Mouse (Mus musculus): ENCODE data around the gene Zmynd11. TPM values are rescaled to one million over a fixed set of nuclear protein-coding genes. Genes with fewer than 3 reads are reported as not detected.

Gene Zmynd11
- polyA plus RNA-seq, 1 experiment from 2014 or later: 119 TPM

- Histone ChIP-seq H3K36me3 (peaks cover 10% of the 10 kb centered on the region; the same call in 1 of the 2 replicates), H3K27ac (no peak overlapping the region), H3K27me3 (no peaks in the 10 kb centered on the region), H3K9me3 (no peaks in the 10 kb centered on the region), H3K4me3 (no peak overlapping the region), H3K4me2 (no peak overlapping the region), H3K9ac (no peak overlapping the region), H3K4me1 (no peaks in the 10 kb centered on the region)
- 94% methylated on average over 13 of the region's 13 CpGs for WGBS
- ATAC-seq (ENCODE audit: insufficient number of reproducible peaks, insufficient read depth, low FRiP score, low TSS enrichment, low read depth): no peak
Observed at GRCm38 (mm10) chr13:9648716-9649115, 116.4 kb downstream of the Zmynd11 start.

DNA sequence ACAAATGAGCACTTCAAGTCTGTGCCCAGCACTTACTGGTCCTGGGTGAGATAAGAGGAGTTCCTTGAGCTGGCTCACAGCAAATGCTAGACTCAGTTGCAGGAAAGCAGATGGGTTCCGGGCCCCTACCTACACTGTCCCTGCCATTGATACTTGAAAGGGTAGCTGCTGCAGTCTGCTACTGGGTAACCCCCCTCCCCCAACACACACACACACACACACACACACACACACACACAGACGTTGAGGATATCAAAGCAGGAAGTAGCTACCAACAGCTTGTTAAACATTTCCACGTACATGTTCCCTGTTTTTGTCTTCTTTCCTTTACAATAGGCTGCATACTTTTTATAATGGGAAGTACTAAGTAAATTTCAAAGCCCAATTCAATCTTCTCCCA lies 127.2 kb downstream of the Zmynd11 start:
- Histone ChIP-seq H3K9ac (no peak overlapping the region), H3K9me3 (no peaks in the 10 kb centered on the region), H3K4me2 (no peak overlapping the region), H3K4me1 (no peaks in the 10 kb centered on the region), H3K27me3 (no peaks in the 10 kb centered on the region), H3K4me3 (no peak overlapping the region), H3K36me3 (peaks cover 7% of the 10 kb centered on the region; the same call in 1 of the 2 replicates), H3K27ac (no peak overlapping the region)
- 59% methylated on average over 3 of the region's 3 CpGs for WGBS
- ATAC-seq (ENCODE audit: insufficient number of reproducible peaks, insufficient read depth, low FRiP score, low TSS enrichment, low read depth): no peak

DNA sequence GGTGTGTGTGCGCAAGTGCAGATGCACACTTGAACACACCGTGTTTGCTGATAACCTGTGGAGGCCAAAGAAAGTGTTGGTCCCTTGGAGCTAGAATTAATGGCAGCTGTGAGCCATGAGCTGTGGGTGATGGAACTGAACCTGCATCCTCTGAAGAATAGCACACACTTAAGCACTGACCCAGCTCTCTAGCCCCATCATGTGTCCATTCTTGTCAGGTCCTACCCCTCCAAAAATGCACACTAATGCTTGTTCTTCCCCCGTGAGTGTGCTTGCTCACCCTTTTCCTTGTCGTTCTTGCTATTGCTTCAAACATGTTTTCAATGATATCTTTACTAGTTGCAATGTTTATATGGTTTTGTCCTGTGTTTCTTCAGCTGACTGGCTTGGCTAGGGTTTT lies 128.6 kb downstream of the Zmynd11 start:
- 54% methylated on average over 4 of the region's 4 CpGs for WGBS
- H3K9me3 ChIP-seq: no peaks in the 10 kb centered on the region
- no peaks in the 10 kb centered on the region for H3K27me3 ChIP-seq
- no peak for ATAC-seq (ENCODE audit: insufficient number of reproducible peaks, insufficient read depth, low FRiP score, low TSS enrichment, low read depth)
- no peak overlapping the region for H3K4me3 ChIP-seq
- H3K9ac ChIP-seq: no peak overlapping the region
- peaks cover 7% of the 10 kb centered on the region; the same call in 1 of the 2 replicates for H3K36me3 ChIP-seq
- H3K4me2 ChIP-seq: no peak overlapping the region
- H3K27ac ChIP-seq: no peak overlapping the region
- no peaks in the 10 kb centered on the region for H3K4me1 ChIP-seq

DNA sequence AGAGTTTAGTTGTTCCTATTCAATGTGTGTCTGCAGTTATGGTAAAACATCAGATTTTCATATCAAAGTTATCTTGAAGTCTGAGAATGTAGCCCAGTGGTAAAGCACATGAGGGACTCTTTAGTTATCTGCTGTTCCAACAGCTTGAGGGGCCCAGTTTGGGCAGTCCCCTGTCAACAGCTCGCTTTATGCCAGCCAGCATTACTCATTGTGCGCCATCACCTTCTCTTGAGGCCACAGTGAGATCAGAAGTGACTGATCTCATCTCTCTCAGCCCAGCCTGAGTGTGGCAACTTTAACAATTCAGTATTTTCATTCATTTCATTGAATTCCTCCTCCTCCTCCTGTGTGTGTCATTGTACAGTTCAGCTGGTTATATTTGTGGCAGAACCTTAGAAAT lies 129.2 kb downstream of the Zmynd11 start:
- Histone ChIP-seq H3K4me3 (no peak overlapping the region), H3K27ac (no peak overlapping the region), H3K36me3 (peaks cover 7% of the 10 kb centered on the region; the same call in 1 of the 2 replicates), H3K4me2 (no peak overlapping the region), H3K27me3 (no peaks in the 10 kb centered on the region), H3K4me1 (no peaks in the 10 kb centered on the region), H3K9me3 (no peaks in the 10 kb centered on the region), H3K9ac (no peak overlapping the region)
- ATAC-seq (ENCODE audit: insufficient number of reproducible peaks, insufficient read depth, low FRiP score, low TSS enrichment, low read depth): no peak
- 83% methylated on average over 2 of the region's 2 CpGs for whole genome bisulfite sequencing

Data from embryonic facial prominence, embryonic 13.5 days (tissue).